ENCODE assay signal across 18 mouse cellular contexts in genomic region chr16:24886943-24887342, GRCm38 (mm10).
DNase-seq lines count a peak whose midpoint lies in the region; ATAC-seq and TF ChIP-seq lines count a peak whose summit lies in the region.
"Had no signal": no experiment of that assay in that cellular context is flagged by ENCODE, and none has a peak within 500 bp of the region (broad histone marks: within the 10 kb centered on the region; RNA-seq: fewer than 3 reads in every experiment).

No protein-coding gene starts in this region.

- no peak overlapping the region for H3K4me2 ChIP-seq in heart, embryonic 13.5 days
- H3K4me2 ChIP-seq: hindbrain, embryonic 15.5 days; limb, embryonic 13.5 days; liver, embryonic 13.5 days; lung, embryonic 14.5 days; neural tube, embryonic 12.5 days had no signal

- peak overlapping the region; percentile 29; the same call in 1 of the 2 replicates for H3K27ac ChIP-seq in heart, embryonic 13.5 days (replicated peaks)
- peak overlapping the region; percentile 64 for H3K27ac ChIP-seq in thymus, adult 2 months (ENCODE audit: control insufficient read depth, insufficient read depth, low read length)
- H3K27ac ChIP-seq: hindbrain, embryonic 15.5 days; limb, embryonic 13.5 days; liver, embryonic 13.5 days; midbrain, embryonic 10.5 days; neural tube, embryonic 12.5 days had no signal

- DNase-seq in heart, postnatal 14 days: no peak
- peak; percentile 7 for DNase-seq in retina, postnatal 1 day
- no peak for DNase-seq in retina, embryonic 14.5 days (ENCODE audit: low spot score)
- peak; percentile 58 for DNase-seq in thymus, adult 2 months
- no peak for DNase-seq in frontal cortex, adult 2 months (ENCODE audit: extremely low spot score in 1 of 2, low spot score in 1 of 2)
- DNase-seq in ovary, postnatal 10 days (ENCODE audit: low spot score): no peak
- DNase-seq: adrenal gland, adult 2 months; heart, postnatal 36 days; layer of hippocampus, postnatal 36 days; liver, embryonic 13.5 days had no signal

- no peak overlapping the region for H3K9ac ChIP-seq in heart, embryonic 13.5 days
- H3K9ac ChIP-seq: hindbrain, embryonic 15.5 days; limb, embryonic 13.5 days; liver, embryonic 13.5 days; lung, embryonic 14.5 days; neural tube, embryonic 12.5 days had no signal

- WGBS in heart, embryonic 13.5 days: 60% methylated on average over 7 of the region's 7 CpGs
- 9% methylated on average over 7 of the region's 7 CpGs for WGBS in thymus, adult 2 months

- H3K4me3 ChIP-seq in heart, embryonic 13.5 days: no peak overlapping the region
- no peak overlapping the region for H3K4me3 ChIP-seq in thymus, adult 2 months (ENCODE audit: control insufficient read depth, insufficient read depth, low read length)
- H3K4me3 ChIP-seq: hindbrain, embryonic 15.5 days; limb, embryonic 13.5 days; liver, embryonic 13.5 days; midbrain, embryonic 10.5 days; neural tube, embryonic 12.5 days had no signal

- H3K36me3 ChIP-seq in heart, embryonic 13.5 days: peaks cover 8% of the 10 kb centered on the region
- no peaks in the 10 kb centered on the region for H3K36me3 ChIP-seq in thymus, adult 2 months (ENCODE audit: control insufficient read depth, insufficient read depth, low read length)
- H3K36me3 ChIP-seq: hindbrain, embryonic 15.5 days; liver, embryonic 13.5 days; midbrain, embryonic 10.5 days; neural tube, embryonic 12.5 days had no signal

- no peaks in the 10 kb centered on the region for H3K9me3 ChIP-seq in heart, embryonic 13.5 days
- H3K9me3 ChIP-seq: hindbrain, embryonic 15.5 days; limb, embryonic 13.5 days; liver, embryonic 13.5 days; midbrain, embryonic 10.5 days; neural tube, embryonic 12.5 days had no signal

- TF ChIP-seq CTCF in thymus, adult 2 months (IDR thresholded peaks at IDR 0.05; ENCODE audit: borderline replicate concordance, control insufficient read depth, extremely low read depth, insufficient read depth, low read length, poor library complexity): no peak

- no peaks in the 10 kb centered on the region for H3K27me3 ChIP-seq in heart, embryonic 13.5 days (replicated peaks)
- no peaks in the 10 kb centered on the region for H3K27me3 ChIP-seq in thymus, adult 2 months (ENCODE audit: control insufficient read depth, insufficient read depth, low read length)
- H3K27me3 ChIP-seq: hindbrain, embryonic 15.5 days; limb, embryonic 13.5 days; liver, embryonic 13.5 days; neural tube, embryonic 12.5 days had no signal

- H3K4me1 ChIP-seq in heart, embryonic 13.5 days: peaks cover 43% of the 10 kb centered on the region
- H3K4me1 ChIP-seq in thymus, adult 2 months (replicated peaks; ENCODE audit: control insufficient read depth, insufficient read depth, low read length): peaks cover 22% of the 10 kb centered on the region
- H3K4me1 ChIP-seq: hindbrain, embryonic 15.5 days; liver, embryonic 13.5 days had no signal

- no peak for TF ChIP-seq POLR2A in thymus, adult 2 months (IDR thresholded peaks at IDR 0.05; ENCODE audit: control insufficient read depth, extremely low read depth, insufficient read depth, low read length, poor library complexity)

- no peak for ATAC-seq in heart, embryonic 13.5 days (ENCODE audit: extremely low read depth, insufficient number of reproducible peaks, low FRiP score, low TSS enrichment)
- ATAC-seq: forebrain, embryonic 16.5 days; intestine, embryonic 16.5 days had no signal

- intact Hi-C loops in heart, postnatal 14 days (cut with DNase I): no loop called here

Comparison
In these comparisons a context has a peak if more than half of its experiments do, and no peak if none do; other contexts are left out.
1. DNase-seq: peak in retina, postnatal 1 day (single experiment) and thymus, adult 2 months (single experiment); none in heart, postnatal 14 days (0 of 2), retina, embryonic 14.5 days (single experiment), frontal cortex, adult 2 months (0 of 2) and ovary, postnatal 10 days (single experiment).